Mouse (Mus musculus) CH12.LX (cell line): ENCODE data around the gene Dpp6. TPM values are rescaled to one million over a fixed set of nuclear protein-coding genes. Genes with fewer than 3 reads are reported as not detected.

Experiments
- DNase-seq: peaks from one replicate; pipeline ENCODE4 v3.0.0-alpha.2; 2013; ENCODE audit errors: extremely low read depth
- H3K27ac ChIP-seq: 2 replicates; pipeline ENCODE4 v1.5.1; 2012; ENCODE audit warnings: low read depth, mild to moderate bottlenecking, control low read depth, moderate library complexity; ENCODE audit not compliant: insufficient read depth
- H3K27me3 ChIP-seq: replicated peaks from 2 replicates; pipeline ENCODE3; 2012; ENCODE audit warnings: inconsistent platforms
- H3K36me3 ChIP-seq, 2 experiments: replicated peaks in 1 of 2; 2 replicates each; pipeline versions ENCODE3 to v1.6.1; 2012; ENCODE audit warnings: inconsistent platforms in 1 of 2, low read length in 1 of 2, mild to moderate bottlenecking in 1 of 2, mixed read lengths in 1 of 2, moderate library complexity in 1 of 2; ENCODE audit not compliant: control insufficient read depth in 1 of 2, insufficient read depth in 1 of 2
- H3K4me1 ChIP-seq, 2 experiments: 2 replicates each; pipeline ENCODE4 v1.6.1; 2012; ENCODE audit warnings: inconsistent platforms in 1 of 2, moderate library complexity in 1 of 2; ENCODE audit not compliant: insufficient read depth in 2 of 2, control insufficient read depth in 1 of 2
- H3K4me2 ChIP-seq: 2 replicates; pipeline ENCODE4 v1.6.1; 2012; ENCODE audit warnings: low read depth, mild to moderate bottlenecking, control low read depth; ENCODE audit not compliant: poor library complexity, insufficient read depth, severe bottlenecking
- H3K4me3 ChIP-seq, 3 experiments: fragments of 150-350 bp in 1 of 3; sonication (generic) in 1 of 3; replicated peaks in 1 of 3; 2 replicates each; pipeline versions ENCODE3 to v1.5.1; 2011 to 2012; ENCODE audit warnings: low read depth in 2 of 3, low read length in 2 of 3, mild to moderate bottlenecking in 2 of 3, moderate library complexity in 2 of 3, control low read depth in 1 of 3, improper control_type of control experiment in 1 of 3, inconsistent platforms in 1 of 3, mixed read lengths in 1 of 3; ENCODE audit not compliant: poor library complexity in 1 of 3
- H3K79me2 ChIP-seq: replicated peaks from 2 replicates; pipeline ENCODE4 v1.6.1; 2012; ENCODE audit warnings: mild to moderate bottlenecking, moderate library complexity; ENCODE audit not compliant: control insufficient read depth, poor library complexity, insufficient read depth, severe bottlenecking; ENCODE audit errors: extremely low read depth
- H3K9ac ChIP-seq: 2 replicates; pipeline ENCODE4 v1.6.1; 2012; ENCODE audit warnings: low read depth, mild to moderate bottlenecking, control low read depth, moderate library complexity; ENCODE audit not compliant: insufficient read depth
- H3K9me3 ChIP-seq: replicated peaks from 2 replicates; pipeline ENCODE3; 2012; ENCODE audit warnings: low read length, inconsistent platforms, mixed read lengths
- BHLHE40 ChIP-seq: IDR thresholded peaks from 2 replicates; pipeline ENCODE4 v1.6.1; 2011; ENCODE audit warnings: mild to moderate bottlenecking, low read depth, low read length, improper control_type of control experiment
- CHD2 ChIP-seq: IDR thresholded peaks from 2 replicates; pipeline ENCODE4 v1.6.1; 2011; ENCODE audit warnings: low read length, improper control_type of control experiment
- EP300 ChIP-seq: IDR thresholded peaks from 2 replicates; pipeline ENCODE4 v1.6.1; 2011; ENCODE audit warnings: low read length, improper control_type of control experiment
- GABPA ChIP-seq: IDR thresholded peaks from 2 replicates; pipeline ENCODE4 v1.6.1; 2012; ENCODE audit warnings: low read depth, low read length, improper control_type of control experiment, inconsistent platforms; ENCODE audit not compliant: insufficient replicate concordance
- HCFC1 ChIP-seq: IDR thresholded peaks from 2 replicates; pipeline ENCODE4 v1.6.1; 2012; ENCODE audit warnings: low read depth, mild to moderate bottlenecking, inconsistent platforms, low read length, improper control_type of control experiment
- IRF4 ChIP-seq: IDR thresholded peaks from 2 replicates; pipeline ENCODE4 v1.6.1; 2014; ENCODE audit warnings: low read depth, mild to moderate bottlenecking, inconsistent platforms, low read length, improper control_type of control experiment
- JUND ChIP-seq: conservative IDR thresholded peaks from 2 replicates; pipeline ENCODE4 v1.6.1; 2011; ENCODE audit warnings: low read depth, low read length, improper control_type of control experiment
- MAX ChIP-seq: IDR thresholded peaks from 2 replicates; pipeline ENCODE4 v1.6.1; 2011; ENCODE audit warnings: low read length, improper control_type of control experiment
- MAZ ChIP-seq: IDR thresholded peaks from 2 replicates; pipeline ENCODE4 v1.6.1; 2012; ENCODE audit warnings: low read depth, mild to moderate bottlenecking, inconsistent platforms, low read length, improper control_type of control experiment, moderate library complexity
- NELFE ChIP-seq: IDR thresholded peaks from 2 replicates; pipeline ENCODE4 v1.6.1; 2011; ENCODE audit warnings: low read depth, low read length, improper control_type of control experiment
- PAX5 ChIP-seq: IDR thresholded peaks from 2 replicates; pipeline ENCODE4 v1.6.1; 2012; ENCODE audit warnings: low read length, inconsistent platforms, mixed read lengths
- POLR2A ChIP-seq: IDR thresholded peaks from 2 replicates; pipeline ENCODE4 v1.6.1; 2011; ENCODE audit warnings: low read depth, mild to moderate bottlenecking, improper control_type of control experiment, low read length
- RAD21 ChIP-seq: IDR thresholded peaks from 2 replicates; pipeline ENCODE4 v1.6.1; 2011; ENCODE audit warnings: low read depth, mild to moderate bottlenecking, low read length, improper control_type of control experiment, moderate library complexity
- RCOR1 ChIP-seq: conservative IDR thresholded peaks from 2 replicates; pipeline ENCODE4 v1.6.1; 2012; ENCODE audit warnings: low read depth, mild to moderate bottlenecking, inconsistent platforms, low read length, improper control_type of control experiment
- TBP ChIP-seq: conservative IDR thresholded peaks from 2 replicates; pipeline ENCODE4 v1.6.1; 2011; ENCODE audit warnings: low read depth, low read length, improper control_type of control experiment
- TCF12 ChIP-seq: IDR thresholded peaks from 2 replicates; pipeline ENCODE4 v1.6.1; 2014; ENCODE audit warnings: low read depth, mild to moderate bottlenecking, inconsistent platforms, low read length, improper control_type of control experiment
- USF1 ChIP-seq: IDR thresholded peaks from 2 replicates; pipeline ENCODE4 v1.6.1; 2014; ENCODE audit warnings: low read depth, mild to moderate bottlenecking, inconsistent platforms, low read length, improper control_type of control experiment
- USF2 ChIP-seq: conservative IDR thresholded peaks from 2 replicates; pipeline ENCODE4 v1.6.1; 2011; ENCODE audit warnings: low read depth, low read length, improper control_type of control experiment
- ZC3H11A ChIP-seq: IDR thresholded peaks from 2 replicates; pipeline ENCODE4 v1.6.1; 2012; ENCODE audit warnings: low read depth, mild to moderate bottlenecking, inconsistent platforms, low read length, improper control_type of control experiment
- ZKSCAN1 ChIP-seq: IDR thresholded peaks from 2 replicates; pipeline ENCODE4 v1.6.1; 2012; ENCODE audit warnings: low read depth, inconsistent platforms, low read length, improper control_type of control experiment, borderline replicate concordance
- ZMIZ1 ChIP-seq: IDR thresholded peaks from 2 replicates; pipeline ENCODE4 v1.6.1; 2012; ENCODE audit warnings: low read depth, mild to moderate bottlenecking, inconsistent platforms, low read length, improper control_type of control experiment
- dilution Hi-C: fragments of 300-500 bp; cut with MboI; formaldehyde crosslinking; loops from 2 replicates; pipeline ENCODE4 v1.14.3; 2020; ENCODE audit warnings: low sequenced_read_pairs; ENCODE audit not compliant: extremely low pct_unique_long_range_greater_than_20kb, extremely low pct_ligation_motif_present
- in situ Hi-C: fragments of 300-500 bp; cut with MboI; formaldehyde crosslinking; loops from 3 replicates; pipeline ENCODE4 v1.14.3; 2019; ENCODE audit warnings: low sequenced_read_pairs, low pct_ligation_motif_present, low pct_unique_long_range_greater_than_20kb, mixed read lengths
- polyA plus RNA-seq: library from polyadenylated mRNA; unstranded; fragments of >175 nt; gene quantifications from 2 replicates; pipeline ENCODE4 v1.2.1, GENCODE M21; 2012; ENCODE audit warnings: low read depth; ENCODE audit not compliant: insufficient read length
- total RNA-seq, 2 experiments: library from RNA; depleted of rRNA; stranded (reverse); fragments of 300-350 nt in 1 of 2; fragments of >200 nt in 1 of 2; gene quantifications; 2 replicates each; pipeline ENCODE4 v1.2.3; 2012 to 2014

The Dpp6 gene
- total and polyA plus RNA-seq, 3 experiments: not detected

DNA sequence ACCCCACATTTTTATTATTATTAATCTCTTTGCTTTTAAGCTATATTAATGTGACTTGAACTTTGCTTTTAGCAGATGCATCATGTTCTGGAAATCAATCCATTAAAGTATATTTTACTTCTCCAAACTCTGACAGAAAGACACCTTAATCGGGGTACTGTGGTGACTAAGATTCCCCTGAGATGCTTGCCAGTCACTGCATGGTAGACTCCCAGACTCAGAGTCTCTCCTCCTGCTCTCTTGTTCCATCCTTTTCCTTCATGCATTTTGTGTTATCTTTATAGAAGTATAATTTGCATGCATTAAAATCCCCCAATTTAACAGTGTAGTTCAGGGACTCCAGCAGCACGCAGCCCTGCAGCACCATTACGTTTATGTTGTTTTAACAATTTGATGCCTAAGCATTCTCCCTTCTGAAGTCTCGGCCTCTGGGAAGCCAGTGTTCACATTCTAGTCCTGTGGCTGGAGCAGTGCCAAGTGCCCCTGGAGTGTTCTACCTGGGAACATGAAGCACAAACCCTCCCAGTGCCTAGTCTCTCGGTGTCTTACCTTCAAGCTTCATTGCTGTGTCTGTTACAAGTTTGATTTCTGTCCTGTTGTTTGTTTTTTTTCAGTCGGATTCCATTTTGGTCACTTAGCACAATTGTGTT is 153.1 kb downstream of the Dpp6 start:
- in situ Hi-C loops: no loop called here

DNA sequence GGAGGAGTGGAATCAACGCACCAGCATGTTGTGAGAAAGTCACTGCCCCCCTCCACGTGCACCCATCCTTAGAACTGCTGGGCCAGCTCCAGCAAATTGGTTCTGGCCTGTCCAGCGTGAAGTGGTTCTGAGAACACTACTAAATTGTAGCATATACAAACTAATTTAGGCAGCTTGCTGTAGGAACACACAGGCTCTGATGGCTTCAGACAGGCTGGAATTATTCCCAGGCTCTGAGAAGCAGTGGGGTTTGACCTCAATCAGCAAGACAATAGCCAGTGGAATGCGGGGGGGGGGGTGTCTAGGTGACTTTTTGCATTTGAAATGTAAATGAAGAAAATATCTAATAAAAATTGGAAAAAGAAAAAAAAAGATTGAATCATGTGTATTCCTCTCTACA is 156.2 kb downstream of the Dpp6 start:
- peaks cover 59% of the 10 kb centered on the region for H3K9me3 ChIP-seq
- no peak overlapping the region for H3K9ac ChIP-seq
- no peaks in the 10 kb centered on the region for H3K36me3 ChIP-seq
- H3K79me2 ChIP-seq: no peaks in the 10 kb centered on the region
- no peak overlapping the region for H3K4me3 ChIP-seq
- H3K4me2 ChIP-seq: no peak overlapping the region
- dilution Hi-C loops: no loop called here
- no peaks in the 10 kb centered on the region for H3K4me1 ChIP-seq
- in situ Hi-C loops: no loop called here
- no peaks in the 10 kb centered on the region for H3K27me3 ChIP-seq
- H3K27ac ChIP-seq: no peak overlapping the region
- no peak for TF ChIP-seq MAZ
- no peak for TF ChIP-seq RAD21
- TF ChIP-seq JUND: no peak
- TF ChIP-seq PAX5: no peak
- no peak for TF ChIP-seq ZKSCAN1
- no peak for TF ChIP-seq ZMIZ1
- no peak for TF ChIP-seq GABPA
- TF ChIP-seq USF2: no peak
- TF ChIP-seq RCOR1: no peak
- TF ChIP-seq, all 38 proteins: peak for 0
- DNase-seq: no peak

More for the DNA sequence above, 153.1 kb downstream of the Dpp6 start:
- Histone ChIP-seq H3K4me3 (no peak overlapping the region), H3K36me3 (no peaks in the 10 kb centered on the region), H3K4me2 (no peak overlapping the region), H3K9ac (no peak overlapping the region), H3K27ac (no peak overlapping the region), H3K9me3 (peaks cover 60% of the 10 kb centered on the region), H3K27me3 (no peaks in the 10 kb centered on the region), H3K4me1 (no peaks in the 10 kb centered on the region), H3K79me2 (no peaks in the 10 kb centered on the region)
- DNase-seq: no peak
- dilution Hi-C loops: no loop called here
- no peak for TF ChIP-seq USF1
- no peak for TF ChIP-seq TBP
- no peak for TF ChIP-seq NELFE
- TF ChIP-seq CHD2: no peak
- TF ChIP-seq BHLHE40: no peak
- no peak for TF ChIP-seq JUND
- TF ChIP-seq HCFC1: no peak
- TF ChIP-seq POLR2A: no peak
- TF ChIP-seq MAX: no peak
- TF ChIP-seq TCF12: no peak
- TF ChIP-seq EP300: no peak
- no peak for TF ChIP-seq ZC3H11A
- TF ChIP-seq IRF4: no peak
